Mouse (Mus musculus) spleen, adult 2 months (tissue): Measurements from ENCODE around the gene Agfg1.

Source experiments
- CTCF ChIP-seq: fragments of 200-500 bp; IDR thresholded peaks from 2 replicates; pipeline ENCODE4 v1.5.1; 2011; ENCODE audit warnings: mild to moderate bottlenecking, inconsistent platforms; ENCODE audit not compliant: insufficient read depth, insufficient read length, insufficient replicate concordance; ENCODE audit errors: extremely low read depth
- POLR2A ChIP-seq: fragments of 200-500 bp; IDR thresholded peaks from 2 replicates; pipeline ENCODE4 v1.6.1; 2011; ENCODE audit warnings: low read depth, low read length, inconsistent platforms

GRCm38 (mm10) chr1:82948601-82949000, 109.3 kb downstream of the Agfg1 start:
- no peak for TF ChIP-seq POLR2A
- no peak for TF ChIP-seq CTCF
